Mouse (Mus musculus) kidney, embryonic 14.5 days (tissue): ENCODE results near the gene Dcst2. TPM values are rescaled to one million over a fixed set of nuclear protein-coding genes. Genes with fewer than 3 reads are reported as not detected.

Source experiments
- ATAC-seq: fragments of 200-750 bp; cut with Nextera tagmentation; 2 replicates; pipeline ENCODE4 v1.8.0; 2017; ENCODE audit warnings: moderate number of reproducible peaks, mild to moderate bottlenecking, moderate TSS enrichment, moderate library complexity; ENCODE audit not compliant: low FRiP score, low TSS enrichment
- H3K27ac ChIP-seq: fragments of 300-500 bp; sonication (generic); 2 replicates; pipeline ENCODE4 v1.5.1; 2014; ENCODE audit warnings: low read depth, mild to moderate bottlenecking, low read length, moderate library complexity, mixed read lengths
- H3K27me3 ChIP-seq: fragments of 300-500 bp; sonication (generic); 2 replicates; pipeline ENCODE4 v1.6.1; 2014; ENCODE audit warnings: mild to moderate bottlenecking, low read length; ENCODE audit not compliant: control insufficient read depth, insufficient read depth
- H3K36me3 ChIP-seq: fragments of 300-500 bp; sonication (generic); 2 replicates; pipeline ENCODE4 v1.6.1; 2014; ENCODE audit warnings: low read length, mixed read lengths; ENCODE audit not compliant: control insufficient read depth, insufficient read depth
- H3K4me1 ChIP-seq: fragments of 300-500 bp; sonication (generic); 2 replicates; pipeline ENCODE4 v1.6.1; 2014; ENCODE audit warnings: low read length, mixed read lengths; ENCODE audit not compliant: control insufficient read depth, insufficient read depth
- H3K4me2 ChIP-seq: fragments of 300-500 bp; sonication (generic); replicated peaks from 2 replicates; pipeline ENCODE4 v1.6.1; 2014; ENCODE audit warnings: low read depth, mild to moderate bottlenecking, low read length
- H3K4me3 ChIP-seq: fragments of 300-500 bp; sonication (generic); 2 replicates; pipeline ENCODE4 v1.5.1; 2014; ENCODE audit warnings: mild to moderate bottlenecking, low read length
- H3K9ac ChIP-seq: fragments of 300-500 bp; sonication (generic); 2 replicates; pipeline ENCODE4 v1.6.1; 2014; ENCODE audit warnings: low read depth, mild to moderate bottlenecking, low read length, moderate library complexity
- H3K9me3 ChIP-seq: fragments of 300-500 bp; sonication (generic); 2 replicates; pipeline ENCODE4 v1.6.1; 2016; ENCODE audit warnings: low read length; ENCODE audit not compliant: control insufficient read depth
- WGBS: fragments of 180-500 bp; shearing (Covaris S2); extraction: QIAGEN DNeasy Blood & Tissue Kit; methylation state at CpG from one replicate; pipeline ENCODE4 v1.1.7; 2014; 5-methylcytosine and 5-hydroxymethylcytosine counted together
- polyA plus RNA-seq: library from polyadenylated mRNA; unstranded; fragments of >200 nt; fragmentation: Nextera tagmentation; extraction: Ambion mirVana; gene quantifications from 2 replicates; pipeline ENCODE4 v1.2.1, GENCODE M21; 2014

The Dcst2 gene
- polyA plus RNA-seq, 1 experiment from 2014 or later, result 0.18 TPM

DNA sequence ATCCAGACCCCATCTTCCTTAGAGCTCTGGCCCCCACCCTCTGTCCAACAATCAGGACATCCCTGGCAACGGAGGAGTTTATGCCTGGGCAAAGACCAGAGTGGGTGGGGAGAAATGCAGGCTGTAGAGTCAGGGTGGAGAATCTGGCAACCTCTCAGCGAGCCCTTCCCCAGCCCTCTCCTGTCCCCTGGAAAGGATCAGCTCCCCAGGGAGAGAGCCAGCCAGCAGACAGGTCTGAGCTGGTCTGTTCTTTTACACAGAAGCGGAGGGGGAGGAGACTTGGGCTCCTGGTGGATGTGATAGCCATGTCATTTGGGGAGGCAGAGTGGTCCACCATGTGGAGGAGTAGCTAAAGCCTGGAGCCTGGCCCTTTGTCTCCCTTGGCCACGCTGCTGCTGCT is 33.2 kb upstream of the Dcst2 start:
- Histone ChIP-seq H3K9me3 (no peaks in the 10 kb centered on the region), H3K4me1 (peaks cover 27% of the 10 kb centered on the region), H3K9ac (no peak overlapping the region), H3K4me3 (no peak overlapping the region), H3K27me3 (no peaks in the 10 kb centered on the region), H3K4me2 (no peak overlapping the region), H3K36me3 (peaks cover 8% of the 10 kb centered on the region), H3K27ac (no peak overlapping the region)
- 17% methylated on average over 4 of the region's 4 CpGs for WGBS
- ATAC-seq, result no peak

DNA sequence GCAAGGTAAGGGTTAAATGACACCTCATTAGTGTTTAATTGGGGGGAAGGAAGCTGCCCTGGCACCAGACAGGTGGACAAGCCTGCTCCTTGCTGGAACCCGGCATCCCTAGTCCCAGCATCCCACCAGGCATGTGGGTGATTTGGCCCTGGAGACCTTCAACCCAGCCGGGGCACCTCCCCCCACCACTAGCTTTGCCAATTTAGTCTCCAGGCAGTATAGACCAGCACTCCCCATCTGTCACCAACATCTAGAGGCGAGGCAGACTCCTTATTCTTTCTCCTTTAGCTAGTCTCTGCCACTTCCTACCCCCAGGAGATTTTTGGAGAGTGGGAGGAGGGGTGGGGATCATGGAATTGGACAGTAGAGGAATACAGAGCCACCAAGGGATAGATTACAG is 31.4 kb upstream of the Dcst2 start:
- Histone ChIP-seq H3K4me2 (no peak overlapping the region), H3K4me3 (no peak overlapping the region), H3K4me1 (peaks cover 32% of the 10 kb centered on the region), H3K9me3 (no peaks in the 10 kb centered on the region), H3K36me3 (peaks cover 25% of the 10 kb centered on the region), H3K27ac (no peak overlapping the region), H3K27me3 (no peaks in the 10 kb centered on the region), H3K9ac (no peak overlapping the region)
- 43% methylated on average over 3 of the region's 3 CpGs for WGBS
- ATAC-seq, result no peak

DNA sequence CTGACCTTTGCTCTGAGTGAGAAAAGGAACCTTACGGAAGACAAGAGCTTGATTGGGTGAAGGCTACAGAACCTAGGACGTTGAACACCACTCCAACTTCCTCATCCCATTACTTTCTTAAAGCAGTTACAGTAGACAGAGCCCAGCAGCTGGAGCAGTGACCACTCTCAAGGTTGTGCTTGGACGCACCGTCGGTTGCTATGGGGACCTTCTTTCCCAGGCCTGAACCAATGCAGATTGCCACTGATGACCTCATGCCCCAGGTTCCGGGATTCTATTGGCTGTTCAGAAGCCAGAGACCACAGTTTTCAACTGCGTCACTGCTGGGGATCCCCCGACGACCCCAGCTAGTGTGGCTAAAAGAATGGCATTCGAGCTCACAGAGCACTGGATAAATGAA is 30.8 kb upstream of the Dcst2 start:
- H3K4me3 ChIP-seq, result no peak overlapping the region
- H3K36me3 ChIP-seq, result peaks cover 25% of the 10 kb centered on the region
- no peaks in the 10 kb centered on the region for H3K9me3 ChIP-seq
- H3K9ac ChIP-seq, result no peak overlapping the region
- H3K27ac ChIP-seq, result no peak overlapping the region
- peaks cover 37% of the 10 kb centered on the region for H3K4me1 ChIP-seq
- 22% methylated on average over 10 of the region's 10 CpGs for WGBS
- H3K27me3 ChIP-seq, result no peaks in the 10 kb centered on the region
- peak overlapping the region; percentile 10; the same call in 1 of the 2 replicates for H3K4me2 ChIP-seq
- ATAC-seq, result peak; percentile 44; the same call in 1 of the 2 replicates

GRCm38 (mm10) chr3:89331561-89331960 is 30.2 kb upstream of the Dcst2 start:
- Histone ChIP-seq H3K4me1 (peaks cover 42% of the 10 kb centered on the region), H3K4me2 (no peak overlapping the region), H3K9ac (no peak overlapping the region), H3K9me3 (no peaks in the 10 kb centered on the region), H3K27me3 (no peaks in the 10 kb centered on the region), H3K4me3 (no peak overlapping the region), H3K27ac (no peak overlapping the region), H3K36me3 (peaks cover 25% of the 10 kb centered on the region)
- 67% methylated on average over 13 of the region's 13 CpGs for WGBS
- ATAC-seq, result no peak

- H3K9ac ChIP-seq, result no peak overlapping the region
- no peaks in the 10 kb centered on the region for H3K9me3 ChIP-seq
- no peak overlapping the region for H3K27ac ChIP-seq
- H3K4me1 ChIP-seq, result peaks cover 45% of the 10 kb centered on the region
- H3K27me3 ChIP-seq, result no peaks in the 10 kb centered on the region
- H3K4me3 ChIP-seq, result no peak overlapping the region
- ATAC-seq, result no peak
- H3K4me2 ChIP-seq, result no peak overlapping the region
- WGBS, result 33% methylated on average over 10 of the region's 10 CpGs
- H3K36me3 ChIP-seq, result peaks cover 25% of the 10 kb centered on the region
Measured at GRCm38 (mm10) chr3:89332013-89332412, 29.8 kb upstream of the Dcst2 start.

GRCm38 (mm10) chr3:89332476-89332875 is 29.3 kb upstream of the Dcst2 start:
- H3K27ac ChIP-seq, result no peak overlapping the region
- 28% methylated on average over 12 of the region's 12 CpGs for WGBS

DNA sequence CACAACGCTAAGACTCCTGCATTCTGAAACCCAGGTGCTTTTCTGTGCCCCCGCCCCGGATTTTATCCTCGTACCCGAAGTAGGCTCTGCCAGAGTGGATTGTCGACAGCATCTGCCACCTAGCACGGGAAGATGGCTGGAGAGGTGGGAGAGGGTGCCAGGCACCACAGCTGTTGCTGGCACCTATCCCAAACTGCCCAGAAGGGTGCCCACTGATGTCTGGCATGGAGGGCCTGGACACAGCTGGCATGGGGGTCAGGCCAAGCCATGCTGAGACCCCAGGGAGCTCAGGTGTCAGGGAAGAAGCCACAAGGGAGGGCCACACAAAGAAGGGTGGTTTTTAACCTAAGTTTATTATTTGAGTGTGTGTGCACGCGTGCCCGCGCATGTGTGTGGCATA is 28.7 kb upstream of the Dcst2 start:
- H3K36me3 ChIP-seq, result peaks cover 25% of the 10 kb centered on the region
- no peaks in the 10 kb centered on the region for H3K27me3 ChIP-seq
- no peak overlapping the region for H3K27ac ChIP-seq
- no peaks in the 10 kb centered on the region for H3K9me3 ChIP-seq
- H3K9ac ChIP-seq, result no peak overlapping the region
- no peak overlapping the region for H3K4me2 ChIP-seq
- peaks cover 40% of the 10 kb centered on the region for H3K4me1 ChIP-seq
- ATAC-seq, result no peak
- H3K4me3 ChIP-seq, result no peak overlapping the region
- WGBS, result 55% methylated on average over 11 of the region's 11 CpGs

More at GRCm38 (mm10) chr3:89332476-89332875, 29.3 kb upstream of the Dcst2 start:
- Histone ChIP-seq H3K4me3 (no peak overlapping the region), H3K36me3 (peaks cover 25% of the 10 kb centered on the region), H3K9me3 (no peaks in the 10 kb centered on the region), H3K9ac (no peak overlapping the region), H3K4me2 (no peak overlapping the region), H3K27me3 (no peaks in the 10 kb centered on the region), H3K4me1 (peaks cover 41% of the 10 kb centered on the region)
- no peak for ATAC-seq

- H3K27ac ChIP-seq, result 0 out of 2 replicates have a peak overlapping the region, but pooled peaks have one; percentile 90
- no peaks in the 10 kb centered on the region for H3K9me3 ChIP-seq
- H3K4me1 ChIP-seq, result peaks cover 59% of the 10 kb centered on the region
Measured at GRCm38 (mm10) chr3:89336529-89336928, 25.2 kb upstream of the Dcst2 start.

GRCm38 (mm10) chr3:89337062-89337720 is 24.6 kb upstream of the Dcst2 start:
- peak overlapping the region; percentile 90 for H3K27ac ChIP-seq
- H3K36me3 ChIP-seq, result peaks cover 25% of the 10 kb centered on the region
- no peak for ATAC-seq
- peaks cover 53% of the 10 kb centered on the region for H3K4me1 ChIP-seq
- no peaks in the 10 kb centered on the region for H3K9me3 ChIP-seq
- peak overlapping the region; percentile 95 for H3K4me3 ChIP-seq
- H3K27me3 ChIP-seq, result no peaks in the 10 kb centered on the region
- H3K4me2 ChIP-seq, result peak overlapping the region; percentile 67
- 0% methylated on average over 15 of the region's 21 CpGs for WGBS
- H3K9ac ChIP-seq, result peak overlapping the region; percentile 93

More at GRCm38 (mm10) chr3:89336529-89336928, 25.2 kb upstream of the Dcst2 start:
- peaks cover 25% of the 10 kb centered on the region for H3K36me3 ChIP-seq
- H3K4me2 ChIP-seq, result peak overlapping the region; percentile 67
- 13% methylated on average over 6 of the region's 6 CpGs for WGBS
- H3K9ac ChIP-seq, result peak overlapping the region; percentile 93; the same call in 1 of the 2 replicates
- ATAC-seq, result no peak
- peak overlapping the region; percentile 95 for H3K4me3 ChIP-seq
- H3K27me3 ChIP-seq, result no peaks in the 10 kb centered on the region
